Mouse (Mus musculus) megakaryocyte, embryonic 14.5 days (primary cell): Measurements from ENCODE around the gene Camk2g.

Experiments used
- FLI1 ChIP-seq: IDR thresholded peaks from 2 replicates; pipeline ENCODE4 v1.6.1; 2012; ENCODE audit warnings: low read length, inconsistent platforms, mixed read lengths
- GATA1 ChIP-seq: IDR thresholded peaks from 3 replicates; pipeline ENCODE4 v1.6.1; 2012; ENCODE audit warnings: mixed read lengths, low read length, inconsistent platforms, borderline replicate concordance

DNA sequence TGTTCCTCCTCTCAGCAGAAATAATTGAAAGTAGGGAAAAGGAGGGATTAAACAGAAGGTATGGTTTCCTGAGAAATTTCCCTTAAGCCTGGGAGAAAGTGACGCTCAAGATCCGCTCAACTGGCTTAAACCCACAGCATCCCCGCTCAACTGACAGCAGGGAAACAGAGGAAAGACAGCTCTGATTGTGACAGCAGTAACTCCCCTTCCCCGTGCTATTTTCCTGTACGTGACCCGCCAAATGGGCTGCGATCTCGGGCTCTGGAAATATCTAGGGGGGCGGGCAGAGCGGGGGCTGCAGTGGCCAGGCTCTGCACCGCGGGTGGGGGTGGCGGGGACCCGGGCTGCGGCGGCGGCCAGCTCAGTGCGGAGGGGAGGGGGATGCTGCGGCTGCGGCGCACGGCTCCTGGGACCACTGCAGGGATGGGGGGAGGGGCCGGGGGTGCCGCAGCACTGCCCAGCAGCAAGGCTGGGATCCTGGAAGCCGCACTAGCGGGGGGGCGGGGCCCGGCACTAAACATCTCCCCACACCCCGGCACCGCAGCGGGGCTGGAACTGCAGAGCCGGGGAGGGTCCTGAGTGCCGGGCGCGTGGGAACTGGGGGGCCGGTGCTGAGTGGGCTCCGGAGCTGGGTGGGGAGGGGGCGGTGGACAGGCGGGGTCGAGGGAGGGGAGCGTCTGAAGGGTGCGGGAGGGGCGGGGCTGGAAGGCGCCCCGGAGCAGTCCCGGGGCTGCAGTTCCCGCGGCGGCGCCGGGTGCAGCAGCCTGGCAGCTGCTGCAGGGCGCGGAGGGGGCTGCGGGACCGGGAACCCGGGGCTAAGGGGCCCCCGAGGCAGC lies 748 bp downstream of the Camk2g start:
- TF ChIP-seq GATA1: no peak
- no peak for TF ChIP-seq FLI1
